Mouse (Mus musculus): ENCODE data around the gene Smpdl3b. TPM values are rescaled to one million over a fixed set of nuclear protein-coding genes. Genes with fewer than 3 reads are reported as not detected.
"Not testable (repeated sequence)": the region's sequence is repeated elsewhere in the genome, so short reads cannot be mapped to it uniquely, and the experiment has no call there.

Gene Smpdl3b
- 1 to 10 TPM; 1.2 to 1.3 TPM for total RNA-seq (2021)
- long read RNA-seq, experiment 1, partial matches to known transcripts = 1 of 4 reads
- long read RNA-seq, experiment 1, other reads (novel, unspliced or antisense) = 0 of 4 reads
- long read RNA-seq, experiment 2, partial matches to known transcripts = 0 of 1 reads
- long read RNA-seq, experiment 2, other reads (novel, unspliced or antisense) = 1 of 1 reads

GRCm38 (mm10) chr4:132756974-132757373 lies at the start of gene Smpdl3b:
Smpdl3b (minus strand) TSS chr4:132757252.
- DNase-seq = peak; percentile 84

DNA sequence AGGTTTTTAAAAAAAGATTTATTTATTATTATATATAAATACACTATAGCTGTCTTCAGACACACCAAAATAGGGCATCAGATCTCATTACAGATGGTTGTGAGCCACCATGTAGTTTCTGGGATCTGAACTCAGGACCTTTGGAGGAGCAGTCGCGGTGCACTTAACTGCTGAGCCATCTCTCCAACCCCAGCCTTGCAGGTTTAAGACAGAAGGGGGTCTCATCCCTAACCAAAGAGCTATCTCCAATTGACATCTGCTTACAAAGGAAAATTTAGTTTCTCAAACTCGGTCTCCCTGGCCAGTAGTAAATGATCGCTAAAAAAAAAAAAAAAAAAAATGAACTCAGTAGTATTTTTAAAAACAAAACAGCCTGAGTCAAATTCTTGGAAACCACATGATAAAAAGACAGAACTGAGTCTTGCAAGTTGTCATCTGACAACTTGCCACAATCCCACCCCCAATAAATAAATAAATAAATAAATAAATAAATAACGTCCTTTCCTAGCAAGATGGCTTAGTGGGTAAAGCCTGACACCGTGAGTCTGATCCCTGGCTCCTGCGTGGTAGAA lies 49.7 kb upstream of the Smpdl3b start:
- DNase-seq = no peak

GRCm38 (mm10) chr4:132805599-132806197 lies 48.6 kb upstream of the Smpdl3b start:
- no peak for DNase-seq

DNA sequence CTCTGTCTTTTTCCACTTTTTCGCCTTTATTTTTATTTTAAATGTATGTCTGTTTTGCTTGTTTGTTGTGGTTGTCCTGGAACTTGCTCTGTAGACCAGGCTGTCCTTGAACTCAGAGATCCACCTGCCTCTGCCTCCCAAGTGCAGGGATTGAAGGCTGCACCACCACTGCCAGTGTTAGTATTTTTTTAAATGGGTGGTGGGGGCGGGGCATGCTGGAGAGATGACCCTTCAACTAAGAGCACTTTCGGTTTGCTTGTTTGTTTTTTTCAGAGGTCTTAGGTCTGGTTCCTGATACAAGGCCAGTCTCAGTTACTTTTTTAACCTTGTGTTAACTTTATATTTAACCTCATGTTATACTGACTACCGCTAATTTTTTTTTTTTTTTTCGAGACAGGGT lies 48.1 kb upstream of the Smpdl3b start:
- DNase-seq = no peak

- no peak for DNase-seq
Measured at GRCm38 (mm10) chr4:132804331-132804730, 47.3 kb upstream of the Smpdl3b start.

GRCm38 (mm10) chr4:132803876-132804275 lies 46.8 kb upstream of the Smpdl3b start:
- DNase-seq = no peak

GRCm38 (mm10) chr4:132803212-132803611 lies 46.2 kb upstream of the Smpdl3b start:
- no peak for DNase-seq

GRCm38 (mm10) chr4:132802171-132802637 lies 45.2 kb upstream of the Smpdl3b start:
- DNase-seq = no peak

- no peak for DNase-seq
Measured at GRCm38 (mm10) chr4:132801176-132802077, 44.4 kb upstream of the Smpdl3b start.

DNA sequence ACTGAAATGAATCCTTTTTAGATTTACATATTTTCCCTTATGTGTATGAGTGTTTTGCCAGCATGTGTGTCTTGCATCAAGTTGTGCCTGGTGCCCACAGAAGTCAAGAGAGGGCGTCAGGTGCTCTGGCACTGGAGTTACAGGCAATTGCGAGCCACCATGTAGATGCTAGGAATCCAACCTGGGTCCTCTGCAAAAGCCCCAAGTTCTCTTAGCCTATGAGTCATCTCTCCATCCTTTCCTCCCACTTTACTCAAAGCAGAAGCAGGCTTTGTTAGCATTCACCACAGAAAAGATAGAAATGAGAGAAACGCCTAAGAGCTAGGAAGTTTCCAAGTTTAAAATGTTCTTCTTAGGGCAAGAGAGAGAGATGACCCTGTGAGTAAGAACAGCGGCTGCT lies 42.8 kb upstream of the Smpdl3b start:
- DNase-seq = no peak

GRCm38 (mm10) chr4:132798666-132799065 lies 41.6 kb upstream of the Smpdl3b start:
- not testable (repeated sequence) for DNase-seq

DNA sequence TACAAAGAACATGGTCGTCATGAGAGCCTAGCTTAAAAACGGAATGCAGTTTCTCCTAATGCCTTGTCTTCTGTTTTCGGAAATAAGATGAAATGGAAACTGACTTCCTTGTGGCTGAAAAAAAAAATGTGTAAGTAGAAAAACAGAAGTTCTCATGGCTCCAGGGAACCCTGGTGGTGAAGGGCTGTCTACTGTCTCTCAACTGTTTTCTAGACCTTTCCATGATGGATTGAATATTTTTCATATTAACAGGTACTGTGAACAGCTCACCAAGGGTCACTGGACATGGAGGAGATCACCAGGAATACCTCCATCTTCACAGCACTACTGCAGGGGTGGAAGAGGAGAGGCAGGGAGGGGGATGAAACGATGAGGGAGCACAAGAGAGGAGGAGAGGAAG lies 41.0 kb upstream of the Smpdl3b start:
- no peak for DNase-seq

DNA sequence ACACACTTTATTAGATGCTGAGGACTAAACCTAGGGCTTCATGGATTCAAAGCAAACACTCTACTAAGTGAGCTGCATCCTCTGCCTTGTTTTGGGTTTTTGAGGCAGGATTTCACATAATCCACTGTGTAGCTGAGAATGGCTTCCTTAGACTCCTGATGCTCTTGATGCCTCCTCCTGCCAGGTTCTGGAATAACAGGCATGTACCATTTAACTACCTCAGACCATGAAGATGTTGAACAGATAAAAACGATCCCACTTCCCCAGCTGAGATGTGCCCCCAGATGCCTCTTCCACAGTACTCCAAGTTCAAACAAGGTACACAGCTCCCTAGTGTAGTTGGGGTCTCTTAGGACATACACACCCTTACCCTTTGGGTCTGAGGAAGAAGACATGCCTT lies 40.4 kb upstream of the Smpdl3b start:
- DNase-seq = no peak

- peak; percentile 89 for DNase-seq
Measured at GRCm38 (mm10) chr4:132796196-132796886, 39.3 kb upstream of the Smpdl3b start, which contains the start of gene Themis2. Themis2 (minus strand) TSS chr4:132796387.

DNA sequence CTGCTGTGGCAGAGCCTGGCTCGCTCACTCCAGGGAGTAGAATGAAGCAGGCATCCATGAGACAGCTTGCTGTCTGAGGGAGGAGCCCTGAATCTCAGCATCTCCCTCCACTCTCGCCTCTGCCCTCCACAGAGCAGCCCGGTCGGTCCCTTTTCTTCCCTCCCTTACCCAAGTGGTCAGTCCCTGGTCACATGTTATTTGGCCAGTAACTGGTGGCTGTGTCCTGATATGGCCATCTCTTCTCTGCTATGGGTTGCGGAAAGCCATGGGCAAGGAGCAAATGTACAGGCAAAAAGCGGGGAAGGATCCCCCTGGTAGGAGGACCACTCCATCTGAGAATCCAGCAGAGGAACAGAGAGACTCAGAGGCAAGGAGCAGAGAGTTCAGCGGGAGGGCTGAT lies 38.1 kb upstream of the Smpdl3b start:
- DNase-seq = no peak

DNA sequence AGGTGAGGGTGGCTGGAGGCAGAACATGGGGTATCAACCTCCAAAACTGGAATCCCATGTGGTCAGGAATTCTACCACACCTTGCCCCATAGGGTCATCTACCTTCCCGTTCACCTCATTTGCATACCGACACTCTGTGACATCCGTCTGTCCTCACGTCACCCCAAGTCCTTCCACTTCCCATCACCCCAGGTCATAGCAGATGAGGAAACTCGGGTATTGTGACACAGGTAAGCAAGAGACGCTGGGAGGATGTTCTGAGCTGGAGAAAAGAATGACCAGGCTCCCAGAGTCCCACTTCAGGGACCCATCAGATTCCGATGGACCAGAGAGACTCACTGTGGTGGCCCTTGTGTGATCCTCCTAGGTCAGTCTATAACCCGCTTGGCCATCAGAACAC lies 37.7 kb upstream of the Smpdl3b start:
- no peak for DNase-seq

DNA sequence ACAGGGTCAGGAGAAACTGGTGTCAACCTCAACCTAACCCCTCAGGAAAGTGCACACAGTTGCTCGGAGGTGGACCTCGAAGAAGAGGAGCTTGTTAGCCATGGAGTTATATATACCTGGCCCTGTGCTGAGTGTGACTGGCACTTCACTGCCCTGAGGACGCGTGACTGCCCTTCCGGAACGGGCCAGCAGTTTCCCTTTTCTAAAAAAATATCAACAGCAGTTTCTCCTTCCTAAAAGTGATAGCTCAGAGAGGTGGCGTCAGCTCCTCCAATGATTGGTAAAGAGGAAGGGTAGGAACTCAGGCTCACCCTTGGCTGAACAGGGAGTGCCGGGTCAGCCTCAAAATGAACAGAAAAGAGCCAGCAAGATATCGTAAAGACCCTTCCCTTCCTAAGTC lies 37.0 kb upstream of the Smpdl3b start:
- no peak for DNase-seq

DNA sequence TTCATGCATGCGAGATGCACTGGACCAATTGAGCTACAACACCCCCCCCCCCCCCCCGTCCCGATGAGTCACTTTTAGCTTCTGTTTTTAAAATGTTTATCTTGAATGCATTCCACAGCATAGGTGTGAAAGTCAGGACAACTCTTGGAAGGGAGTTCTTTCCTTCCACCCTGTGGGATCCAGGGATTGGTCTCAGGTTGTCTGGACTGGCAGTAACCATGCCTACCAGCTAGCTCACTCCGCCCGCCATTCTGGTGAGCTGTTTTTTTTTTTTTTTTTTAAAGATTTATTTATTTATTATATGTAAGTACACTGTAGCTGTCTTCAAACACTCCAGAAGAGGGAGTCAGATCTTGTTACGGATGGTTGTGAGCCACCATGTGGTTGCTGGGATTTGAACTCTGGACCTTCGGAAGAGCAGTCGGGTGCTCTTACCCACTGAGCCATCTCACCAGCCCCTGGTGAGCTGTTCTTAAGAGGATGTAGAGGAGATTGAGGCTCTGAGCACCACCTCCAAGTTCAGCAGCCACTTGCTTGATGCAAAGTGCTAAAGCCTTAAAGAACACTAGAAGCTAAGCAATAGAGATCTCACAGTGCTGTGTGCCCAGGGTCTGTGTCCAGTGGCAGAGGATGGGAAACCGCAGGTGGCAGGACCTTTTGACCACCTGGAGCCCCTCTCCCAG lies 36.4 kb upstream of the Smpdl3b start:
- not testable (repeated sequence) for DNase-seq

DNA sequence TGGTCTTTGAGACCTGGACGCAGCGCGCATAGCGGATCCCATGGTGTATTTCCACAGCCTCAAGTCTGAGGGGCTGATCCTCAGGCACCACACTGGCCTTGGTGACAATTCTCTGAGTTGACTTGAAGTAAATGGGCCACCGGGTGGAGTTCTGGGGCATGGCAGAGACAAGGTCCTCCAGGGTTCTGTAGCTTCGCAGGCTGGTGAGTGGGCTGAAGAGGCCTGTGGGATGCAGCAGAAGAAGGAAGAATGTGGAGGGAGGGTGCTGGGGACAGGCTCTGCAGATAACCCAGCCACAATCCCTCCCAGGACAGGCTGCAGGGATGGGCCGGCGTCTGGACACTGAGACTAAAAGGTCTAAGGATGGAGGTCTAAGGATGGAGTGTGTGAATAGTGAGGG lies 32.7 kb upstream of the Smpdl3b start:
- DNase-seq = no peak

DNA sequence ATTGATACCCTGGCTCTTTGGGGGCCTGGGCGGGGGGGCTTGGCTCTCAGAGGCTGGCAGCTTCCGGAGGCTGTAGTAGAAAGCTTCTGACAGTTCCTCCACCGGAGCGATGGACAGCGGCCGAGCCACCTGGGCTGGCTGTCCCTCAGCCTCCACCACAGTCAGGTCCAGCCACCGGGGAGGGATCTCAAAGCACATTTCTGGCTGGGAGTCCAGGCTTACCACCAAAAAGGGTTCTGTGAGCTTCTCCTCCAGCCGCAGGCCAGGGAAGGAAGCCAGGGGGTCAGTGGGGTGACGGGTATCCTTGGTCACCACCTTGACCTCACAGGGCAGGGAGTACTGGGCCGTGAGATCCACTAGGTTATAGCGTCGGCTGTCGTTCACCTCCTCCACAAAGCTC lies 28.2 kb upstream of the Smpdl3b start:
- no peak for DNase-seq

GRCm38 (mm10) chr4:132783732-132784131 lies 26.7 kb upstream of the Smpdl3b start:
- DNase-seq = no peak

DNA sequence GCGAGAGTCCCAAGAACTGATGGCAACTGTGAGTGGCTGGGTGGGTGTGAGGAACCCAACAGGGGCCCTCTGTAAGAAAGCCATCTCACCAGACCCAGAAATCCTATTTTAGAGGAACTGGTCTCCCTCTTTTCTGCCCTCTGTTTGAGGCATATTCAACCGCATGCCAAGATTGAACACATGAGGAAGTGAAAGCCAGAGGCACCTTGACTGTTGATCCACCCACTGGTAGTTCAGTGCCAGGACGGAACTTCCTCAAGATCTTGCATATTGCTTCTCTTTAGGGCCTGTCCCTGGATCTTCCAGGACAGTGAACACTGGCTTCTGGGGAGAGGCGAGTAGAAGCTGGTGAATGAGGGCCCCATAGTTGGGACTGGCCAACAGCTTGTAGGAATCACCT lies 23.2 kb upstream of the Smpdl3b start:
- DNase-seq = no peak

Data from adrenal gland, postnatal 10 days (tissue).